Mouse (Mus musculus): Measurements from ENCODE around the gene Col4a1.

Gene Col4a1

DNA sequence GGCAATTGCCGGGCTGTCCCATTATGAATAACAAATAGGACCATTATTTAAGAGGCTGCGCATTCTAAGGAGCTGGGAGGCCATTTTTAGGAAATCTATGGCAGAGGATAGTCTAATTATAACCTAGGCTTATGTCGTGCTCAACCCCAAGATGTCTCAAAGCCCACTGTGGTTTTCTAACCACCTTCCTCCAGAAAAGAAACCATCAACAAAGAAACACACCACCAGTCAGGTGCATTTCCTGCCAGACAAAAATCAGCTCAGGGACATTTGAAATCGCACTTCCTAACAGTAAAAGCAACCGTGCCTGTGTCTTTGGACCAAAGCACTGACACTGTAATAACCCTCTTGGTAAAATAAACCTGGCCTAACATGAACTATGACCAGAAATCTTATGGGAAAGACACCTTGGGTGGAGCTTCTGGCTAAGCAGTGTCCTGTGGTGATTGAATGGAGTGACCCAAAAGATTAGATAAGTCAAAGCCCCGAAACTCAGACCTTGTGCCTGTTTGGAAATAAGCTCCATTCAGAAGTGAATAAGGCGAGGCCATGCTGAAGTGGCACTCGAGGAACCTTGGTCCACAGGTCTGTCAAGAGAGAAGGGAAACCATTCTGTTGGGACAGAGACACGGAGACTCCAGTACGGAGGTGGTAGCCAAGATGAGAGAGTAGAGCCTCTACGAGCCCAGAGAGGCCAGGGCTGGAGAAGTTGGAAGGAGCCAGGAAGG is 131.0 kb downstream of the Col4a1 start:
- DNase-seq (ENCODE audit: low read depth, low spot score) = no peak

DNA sequence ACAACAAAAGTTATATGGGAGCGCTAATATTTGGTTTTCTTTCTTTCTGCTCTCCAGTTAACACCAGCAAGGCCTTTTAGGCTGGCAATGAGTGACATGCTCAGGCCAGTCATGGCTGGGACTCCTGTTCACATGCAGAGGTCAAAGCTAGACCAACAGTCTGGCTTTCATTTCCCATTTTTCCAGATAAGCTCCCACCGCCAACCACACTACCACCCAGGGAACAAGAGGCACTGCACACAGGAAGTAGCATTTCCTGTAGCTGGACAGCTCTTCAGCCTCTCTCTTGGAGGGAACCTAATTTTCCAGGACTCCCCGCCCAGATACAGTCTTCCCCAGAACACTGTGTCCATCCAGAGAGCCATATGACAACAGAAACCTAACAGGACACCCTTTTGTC is 132.8 kb downstream of the Col4a1 start:
- DNase-seq (ENCODE audit: low read depth, low spot score) = no peak

DNA sequence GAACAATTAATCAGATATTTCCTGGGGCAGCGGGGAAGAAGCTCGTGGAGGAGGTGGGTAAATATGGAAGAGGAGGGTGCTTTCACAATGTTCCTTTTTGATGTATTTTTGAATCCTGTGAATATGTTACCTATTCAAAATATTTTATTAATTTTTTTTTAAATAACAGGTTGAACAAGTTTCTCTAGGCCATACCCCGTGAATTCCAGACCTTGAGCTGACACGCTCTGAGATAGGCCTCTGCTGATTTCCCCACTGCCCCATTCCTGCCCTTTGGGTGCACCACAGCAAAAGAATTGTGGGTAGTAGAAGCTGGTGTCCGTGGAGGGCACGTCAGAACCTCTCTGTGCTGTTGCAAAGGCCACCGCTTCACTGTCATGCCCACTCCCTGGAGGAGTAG is 136.2 kb downstream of the Col4a1 start:
- DNase-seq (ENCODE audit: low read depth, low spot score) = no peak

- peak; percentile 87 for DNase-seq (ENCODE audit: low read depth, low spot score)
Observed at GRCm38 (mm10) chr8:11173284-11174191, 139.1 kb downstream of the Col4a1 start.

DNA sequence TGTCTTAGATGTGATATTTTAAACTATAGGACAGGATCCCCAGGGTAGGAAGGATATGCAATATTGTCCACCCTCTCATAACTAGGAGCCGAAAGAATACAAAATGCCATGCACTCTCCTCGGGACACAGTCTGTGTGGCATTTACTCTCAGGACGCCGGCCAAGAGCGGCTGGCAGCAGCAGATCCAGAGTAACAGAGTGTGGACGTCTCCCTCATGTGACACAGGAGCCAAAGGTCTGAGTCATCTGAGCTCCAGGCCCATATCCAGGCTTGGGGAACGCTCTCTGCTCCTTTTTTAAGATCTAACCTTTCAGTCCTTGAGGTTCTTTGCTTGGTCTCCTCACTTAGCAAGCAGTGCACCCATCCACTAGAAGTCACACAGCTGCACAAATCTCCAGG is 141.1 kb downstream of the Col4a1 start:
- DNase-seq (ENCODE audit: low read depth, low spot score) = peak; percentile 82

- DNase-seq (ENCODE audit: low read depth, low spot score) = peak; percentile 52
Observed at GRCm38 (mm10) chr8:11169383-11169782, 143.2 kb downstream of the Col4a1 start.

- no peak for DNase-seq (ENCODE audit: low read depth, low spot score)
Observed at GRCm38 (mm10) chr8:11168780-11169179, 143.8 kb downstream of the Col4a1 start.

DNA sequence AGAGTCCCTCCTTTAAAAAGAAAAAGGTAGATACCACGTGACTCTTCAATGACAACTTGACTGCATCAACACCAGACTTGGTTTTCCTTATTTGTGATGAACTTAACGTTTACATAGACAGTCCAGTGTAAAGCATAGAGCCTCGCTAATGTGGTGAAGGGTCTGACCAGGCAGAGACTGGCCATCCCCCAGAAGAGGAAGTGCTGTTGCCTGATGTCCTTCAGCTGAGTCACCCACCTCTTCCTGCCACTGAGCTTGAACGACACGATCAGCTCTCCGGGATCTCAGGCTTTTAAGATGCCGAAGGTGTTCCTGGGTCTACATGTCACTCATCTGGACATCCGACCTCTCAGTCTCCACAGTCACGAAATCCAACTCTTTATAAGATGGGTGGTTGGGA is 144.7 kb downstream of the Col4a1 start:
- DNase-seq (ENCODE audit: low read depth, low spot score) = no peak

DNA sequence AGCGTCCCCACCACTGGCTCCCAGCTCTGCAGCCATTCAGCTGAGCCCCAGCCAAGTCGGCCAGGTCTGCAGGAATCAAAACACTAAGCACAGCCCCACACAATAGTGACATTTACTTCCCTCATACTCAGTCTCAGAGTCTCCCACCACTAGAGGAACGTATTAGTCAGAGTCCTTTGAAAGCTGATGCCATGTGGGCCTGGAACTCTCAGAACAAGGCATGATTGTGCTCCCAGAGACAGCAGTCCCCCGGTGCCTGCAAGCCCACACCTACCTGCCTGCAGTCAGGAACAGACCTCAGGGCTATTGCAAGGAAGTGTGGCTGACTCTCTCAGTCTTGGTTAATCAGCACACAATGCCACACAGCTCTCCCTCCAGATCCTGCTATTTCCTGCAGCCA is 147.0 kb downstream of the Col4a1 start:
- peak; percentile 75 for DNase-seq (ENCODE audit: low read depth, low spot score)

GRCm38 (mm10) chr8:11156319-11156692 is 156.3 kb downstream of the Col4a1 start:
- peak; percentile 36 for DNase-seq (ENCODE audit: low read depth, low spot score)

DNA sequence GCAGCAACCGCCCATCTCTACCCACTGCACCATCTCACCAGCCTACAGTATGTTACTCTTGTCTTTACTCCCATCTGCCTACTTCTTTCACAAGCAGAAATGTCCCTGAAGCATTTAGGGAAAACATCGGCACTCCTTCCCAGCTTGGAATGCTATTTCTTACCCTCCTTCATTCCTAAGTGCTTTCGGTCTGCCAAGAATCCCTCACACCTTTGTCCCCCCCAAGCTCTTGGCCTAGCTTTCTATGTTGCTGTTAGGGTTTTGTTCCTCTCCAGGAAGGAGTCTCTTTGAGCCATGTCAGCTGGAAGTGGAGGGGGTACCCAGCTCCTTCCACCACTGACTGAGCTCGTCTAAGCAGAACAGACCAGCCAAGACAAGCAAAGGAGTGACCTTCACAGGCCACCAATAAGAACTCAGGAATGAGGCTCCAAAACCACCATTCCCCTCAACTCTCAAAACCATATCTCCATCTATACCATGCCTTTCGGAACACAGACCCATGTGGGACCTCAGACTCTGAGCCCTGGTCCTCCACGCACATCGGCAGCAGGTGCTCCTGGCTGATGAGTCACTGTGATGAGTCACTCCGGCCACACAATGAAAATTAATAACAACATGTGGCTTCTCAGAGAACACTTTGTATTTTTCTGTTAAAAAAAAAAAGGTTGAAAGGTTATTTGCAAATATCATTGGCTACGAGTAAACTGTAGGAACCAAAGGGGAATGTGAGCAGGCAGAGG is 156.9 kb downstream of the Col4a1 start:
- peak; percentile 71 for DNase-seq (ENCODE audit: low read depth, low spot score)

DNA sequence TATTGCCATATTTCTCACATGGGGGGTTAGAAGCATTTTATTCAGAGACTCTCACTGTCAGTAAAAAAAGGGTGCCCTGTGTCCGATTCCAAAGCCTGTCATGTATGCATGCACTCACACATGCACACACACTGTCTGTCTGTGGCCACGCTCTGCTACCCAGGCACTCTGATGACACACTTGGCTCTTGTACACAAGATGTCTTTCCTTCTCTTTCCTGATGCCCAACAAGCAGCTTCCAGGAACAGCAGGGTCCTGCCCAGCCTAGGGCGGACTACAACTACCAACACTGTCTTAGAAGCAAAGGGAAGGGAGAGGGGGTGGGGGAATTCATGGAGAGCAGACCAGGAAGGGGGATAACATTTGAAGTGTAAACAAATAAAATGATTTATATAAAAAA is 162.4 kb downstream of the Col4a1 start:
- DNase-seq (ENCODE audit: low read depth, low spot score) = no peak

GRCm38 (mm10) chr8:11149201-11149810 is 163.3 kb downstream of the Col4a1 start:
- no peak for DNase-seq (ENCODE audit: low read depth, low spot score)

- DNase-seq (ENCODE audit: low read depth, low spot score) = no peak
Observed at GRCm38 (mm10) chr8:11148797-11149196, 163.8 kb downstream of the Col4a1 start.

Measured in 3T3-L1 (cell line).